In the genomic region with DNA sequence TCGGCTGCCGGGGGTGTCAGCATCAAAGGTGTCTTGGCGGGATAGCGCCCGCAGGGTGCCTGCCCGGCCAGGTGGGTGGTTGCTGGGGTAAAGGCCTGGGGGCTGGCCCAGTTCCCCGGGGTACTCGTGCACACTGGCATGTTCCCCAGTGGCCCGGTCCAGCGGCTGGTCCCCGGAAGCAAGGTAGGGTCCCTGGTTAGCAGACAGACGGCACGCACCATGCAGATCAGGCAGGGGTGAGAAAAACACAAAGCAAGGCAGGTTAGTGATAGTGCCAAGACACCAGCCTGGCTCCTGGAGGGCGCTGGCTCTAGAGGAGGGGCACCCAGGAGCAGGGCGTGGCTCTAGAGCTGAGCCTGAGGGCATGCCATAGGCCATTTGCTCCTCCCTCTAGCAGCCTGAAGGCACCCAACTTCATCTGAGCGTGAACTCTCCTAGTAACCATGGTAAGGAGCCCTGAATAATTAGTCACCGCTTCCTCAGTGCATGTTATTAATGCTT, we compare ENCODE assay signal across 8 mouse cellular contexts. TPM values are rescaled to one million over a fixed set of nuclear protein-coding genes. Genes with fewer than 3 reads are reported as not detected.
A peak's percentile ranks its signal among the peaks of the same experiment; 100 is the strongest.
DNase-seq lines count a peak whose midpoint lies in the region; ATAC-seq and TF ChIP-seq lines count a peak whose summit lies in the region.
"Had no signal": no experiment of that assay in that cellular context is flagged by ENCODE, and none has a peak within 500 bp of the region (broad histone marks: within the 10 kb centered on the region; RNA-seq: fewer than 3 reads in every experiment).

No protein-coding gene starts in this region.

- intact Hi-C loops in left cerebral cortex, postnatal 4 days (cut with DNase I) = no loop called here

- peaks cover 49% of the 10 kb centered on the region for H3K36me3 ChIP-seq in embryonic facial prominence, embryonic 14.5 days (ENCODE audit: control insufficient read depth, insufficient read depth, low read length)
- no peaks in the 10 kb centered on the region for H3K36me3 ChIP-seq in intestine, postnatal 0 days (ENCODE audit: control insufficient read depth, insufficient read depth)

- no peaks in the 10 kb centered on the region for H3K9me3 ChIP-seq in embryonic facial prominence, embryonic 14.5 days (ENCODE audit: control insufficient read depth, low read length)
- H3K9me3 ChIP-seq in intestine, postnatal 0 days (ENCODE audit: control insufficient read depth) = no peaks in the 10 kb centered on the region

- TF ChIP-seq CTCF in intestine, postnatal 0 days (IDR thresholded peaks at IDR 0.05; ENCODE audit: low read depth) = no peak

- no peak overlapping the region for H3K27ac ChIP-seq in embryonic facial prominence, embryonic 14.5 days (replicated peaks; ENCODE audit: low read depth, low read length)
- no peak overlapping the region for H3K27ac ChIP-seq in intestine, postnatal 0 days (ENCODE audit: low read depth, low read length)

- peak; percentile 40 to 57 for DNase-seq in right cerebral cortex, postnatal 10 days (ENCODE audit: low spot score in 2 of 2)
- no peak for DNase-seq in right cerebral cortex, postnatal 4 days
- no peak for DNase-seq in embryonic facial prominence, embryonic 14.5 days (ENCODE audit: low spot score)
- peak; percentile 52 to 75 for DNase-seq in spleen, postnatal 4 days (ENCODE audit: low spot score in 2 of 2)
- no peak for DNase-seq in left cerebral cortex, postnatal 4 days
- DNase-seq in adrenal gland, postnatal 25 days = no peak

- 0 out of 2 replicates have a peak, but pooled peaks cover 7% of the 10 kb centered on the region for H3K4me1 ChIP-seq in embryonic facial prominence, embryonic 14.5 days (ENCODE audit: control insufficient read depth, insufficient read depth, low read length)
- 0 out of 2 replicates have a peak, but pooled peaks cover 3% of the 10 kb centered on the region for H3K4me1 ChIP-seq in intestine, postnatal 0 days (replicated peaks; ENCODE audit: control insufficient read depth, insufficient read depth, low read length)

- no peak overlapping the region for H3K4me3 ChIP-seq in embryonic facial prominence, embryonic 14.5 days (ENCODE audit: low read depth, low read length)
- H3K4me3 ChIP-seq in intestine, postnatal 0 days (ENCODE audit: low read depth, low read length) = peak overlapping the region; percentile 14; the same call in 1 of the 2 replicates
- H3K4me3 ChIP-seq: erythroblast, embryonic 14.5 days had no signal

- no peak overlapping the region for H3K4me2 ChIP-seq in embryonic facial prominence, embryonic 14.5 days (ENCODE audit: low read depth, low read length)
- peak overlapping the region; percentile 52 for H3K4me2 ChIP-seq in intestine, postnatal 0 days (replicated peaks; ENCODE audit: low read depth)

- 0 out of 2 replicates have a peak overlapping the region, but pooled peaks have one; percentile 3 for H3K9ac ChIP-seq in embryonic facial prominence, embryonic 14.5 days (ENCODE audit: low read depth, low read length)
- H3K9ac ChIP-seq in intestine, postnatal 0 days (ENCODE audit: low read depth, low read length) = no peak overlapping the region

- ATAC-seq in embryonic facial prominence, embryonic 14.5 days (ENCODE audit: low read depth) = no peak
- no peak for ATAC-seq in intestine, postnatal 0 days

- WGBS in embryonic facial prominence, embryonic 14.5 days = 40% methylated on average over 16 of the region's 17 CpGs
- WGBS in intestine, postnatal 0 days = 55% methylated on average over 17 of the region's 17 CpGs

- H3K27me3 ChIP-seq in embryonic facial prominence, embryonic 14.5 days (replicated peaks; ENCODE audit: control insufficient read depth, insufficient read depth, low read length) = no peaks in the 10 kb centered on the region
- H3K27me3 ChIP-seq in intestine, postnatal 0 days (replicated peaks; ENCODE audit: control insufficient read depth, insufficient read depth, low read length) = peaks cover 15% of the 10 kb centered on the region; the same call in 1 of the 2 replicates

RNA-seq across cellular contexts. Expression of gene Arl5c, which starts 7.2 kb away (rescaled TPM):
- polyA plus RNA-seq in embryonic facial prominence, embryonic 14.5 days (2014; fragmentation: Nextera tagmentation; extraction: Ambion mirVana) = 6.1 and 7.0 TPM in 2 replicates
- polyA plus RNA-seq in intestine, postnatal 0 days (2015; fragmentation: Nextera tagmentation; extraction: Ambion mirVana) = 4.2 and 4.4 TPM in 2 replicates
- total RNA-seq in left cerebral cortex, postnatal 4 days (2021) = 1 to 10 TPM; 2.2 to 2.5 TPM
- total RNA-seq in adrenal gland, postnatal 25 days (2021) = 0.79 TPM in 1 of 2 replicates, not detected in the other
- polyA plus RNA-seq: erythroblast, embryonic 14.5 days had no signal

RNA-seq across cellular contexts. Expression of gene Plxdc1, which starts 17.0 kb away (rescaled TPM):
- polyA plus RNA-seq in embryonic facial prominence, embryonic 14.5 days (2014; fragmentation: Nextera tagmentation; extraction: Ambion mirVana) = 1.6 and 2.0 TPM in 2 replicates
- 0.30 and 0.31 TPM in 2 replicates for polyA plus RNA-seq in intestine, postnatal 0 days (2015; fragmentation: Nextera tagmentation; extraction: Ambion mirVana)
- total RNA-seq in left cerebral cortex, postnatal 4 days (2021) = 1 to 10 TPM; 2.1 to 2.4 TPM
- total RNA-seq in adrenal gland, postnatal 25 days (2021) = 13.4 and 20.9 TPM in 2 replicates

RNA-seq across cellular contexts. Expression of gene Cacnb1, which starts 19.6 kb away (rescaled TPM):
- 25.1 and 30.4 TPM in 2 replicates for polyA plus RNA-seq in embryonic facial prominence, embryonic 14.5 days (2014; fragmentation: Nextera tagmentation; extraction: Ambion mirVana)
- 2.8 and 3.2 TPM in 2 replicates for polyA plus RNA-seq in intestine, postnatal 0 days (2015; fragmentation: Nextera tagmentation; extraction: Ambion mirVana)
- total RNA-seq in left cerebral cortex, postnatal 4 days (2021) = 100 to 1,000 TPM; 100 to 104 TPM
- total RNA-seq in adrenal gland, postnatal 25 days (2021) = 7.4 and 10.4 TPM in 2 replicates

RNA-seq across cellular contexts. Expression of gene Rpl19, which starts 23.3 kb away (rescaled TPM):
- polyA plus RNA-seq in embryonic facial prominence, embryonic 14.5 days (2014; fragmentation: Nextera tagmentation; extraction: Ambion mirVana) = 1,126 and 1,148 TPM in 2 replicates
- polyA plus RNA-seq in intestine, postnatal 0 days (2015; fragmentation: Nextera tagmentation; extraction: Ambion mirVana) = 668 and 699 TPM in 2 replicates
- total RNA-seq in left cerebral cortex, postnatal 4 days (2021) = 100 to 1,000 TPM; 711 to 733 TPM
- total RNA-seq in adrenal gland, postnatal 25 days (2021) = 1,136 and 1,344 TPM in 2 replicates

RNA-seq across cellular contexts. Expression of gene Stac2, which starts 50.0 kb away (rescaled TPM):
- polyA plus RNA-seq in embryonic facial prominence, embryonic 14.5 days (2014; fragmentation: Nextera tagmentation; extraction: Ambion mirVana) = 0.51 and 0.54 TPM in 2 replicates
- 0.13 TPM in 1 of 2 replicates, not detected in the other for polyA plus RNA-seq in intestine, postnatal 0 days (2015; fragmentation: Nextera tagmentation; extraction: Ambion mirVana)
- total RNA-seq in left cerebral cortex, postnatal 4 days (2021) = 10 to 100 TPM in 1 of 2 experiments, 1 to 10 TPM in 1; 8.7 to 11.7 TPM
- 1.9 and 2.2 TPM in 2 replicates for total RNA-seq in adrenal gland, postnatal 25 days (2021)
- polyA plus RNA-seq: erythroblast, embryonic 14.5 days had no signal

Comparison
In these comparisons a context has a peak if more than half of its experiments do, and no peak if none do; other contexts are left out.
1. DNase-seq: peak in right cerebral cortex, postnatal 10 days (2 of 2) and spleen, postnatal 4 days (2 of 2); none in right cerebral cortex, postnatal 4 days (single experiment), embryonic facial prominence, embryonic 14.5 days (single experiment), left cerebral cortex, postnatal 4 days (single experiment) and adrenal gland, postnatal 25 days (single experiment).